Mouse (Mus musculus): Measurements from ENCODE around the gene Zfp617. TPM values are rescaled to one million over a fixed set of nuclear protein-coding genes. Genes with fewer than 3 reads are reported as not detected.

Zfp617 gene
- polyA plus RNA-seq, 1 experiment from 2014 or later, result 40.5 TPM

DNA sequence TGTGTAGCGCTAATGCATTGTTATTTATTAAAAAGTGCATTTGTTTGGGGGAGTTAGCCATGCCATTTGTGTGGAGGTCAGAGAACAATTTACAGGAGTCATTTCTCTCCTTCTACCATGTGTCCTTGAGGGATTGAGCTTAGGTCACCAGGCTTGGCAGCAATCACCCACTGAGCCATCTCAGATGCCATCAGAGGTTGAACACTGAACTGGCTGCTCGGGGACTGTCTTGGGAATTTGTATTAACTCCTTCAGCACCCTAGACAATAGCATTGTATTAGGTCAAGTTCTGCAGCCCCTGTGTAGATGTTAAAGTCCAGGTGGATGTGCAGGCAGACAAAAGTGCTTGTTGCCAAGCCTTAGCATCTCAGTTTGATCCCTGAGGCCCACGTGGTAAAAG, 55.6 kb downstream of the Zfp617 start:
- ATAC-seq (replicated peaks; ENCODE audit: low FRiP score), result no peak
- Histone ChIP-seq H3K27me3 (ENCODE audit: control insufficient read depth, insufficient read depth, low read length) (no peaks in the 10 kb centered on the region), H3K4me2 (ENCODE audit: low read depth, low read length, severe bottlenecking) (no peak overlapping the region), H3K27ac (ENCODE audit: low read depth, low read length) (no peak overlapping the region), H3K9ac (ENCODE audit: low read length) (no peak overlapping the region), H3K36me3 (ENCODE audit: control insufficient read depth, insufficient read depth, low read length) (peaks cover 19% of the 10 kb centered on the region), H3K4me3 (ENCODE audit: low read depth, low read length) (no peak overlapping the region), H3K4me1 (replicated peaks; ENCODE audit: control insufficient read depth, insufficient read depth, low read length) (no peaks in the 10 kb centered on the region), H3K9me3 (ENCODE audit: control insufficient read depth, low read length) (peaks cover 8% of the 10 kb centered on the region; the same call in 1 of the 2 replicates)
- WGBS, result 96% methylated on average over 3 of the region's 3 CpGs
- no peak for DNase-seq (ENCODE audit: low spot score)

GRCm38 (mm10) chr8:71965166-71965565, 56.7 kb downstream of the Zfp617 start:
- 95% methylated on average over 2 of the region's 2 CpGs for WGBS
- Histone ChIP-seq H3K4me1 (replicated peaks; ENCODE audit: control insufficient read depth, insufficient read depth, low read length) (no peaks in the 10 kb centered on the region), H3K4me3 (ENCODE audit: low read depth, low read length) (no peak overlapping the region), H3K9ac (ENCODE audit: low read length) (no peak overlapping the region), H3K9me3 (ENCODE audit: control insufficient read depth, low read length) (peaks cover 8% of the 10 kb centered on the region; the same call in 1 of the 2 replicates), H3K27ac (ENCODE audit: low read depth, low read length) (no peak overlapping the region), H3K27me3 (ENCODE audit: control insufficient read depth, insufficient read depth, low read length) (no peaks in the 10 kb centered on the region), H3K4me2 (ENCODE audit: low read depth, low read length, severe bottlenecking) (no peak overlapping the region), H3K36me3 (ENCODE audit: control insufficient read depth, insufficient read depth, low read length) (peaks cover 19% of the 10 kb centered on the region)
- ATAC-seq (replicated peaks; ENCODE audit: low FRiP score) (no peak), DNase-seq (ENCODE audit: low spot score) (no peak)

DNA sequence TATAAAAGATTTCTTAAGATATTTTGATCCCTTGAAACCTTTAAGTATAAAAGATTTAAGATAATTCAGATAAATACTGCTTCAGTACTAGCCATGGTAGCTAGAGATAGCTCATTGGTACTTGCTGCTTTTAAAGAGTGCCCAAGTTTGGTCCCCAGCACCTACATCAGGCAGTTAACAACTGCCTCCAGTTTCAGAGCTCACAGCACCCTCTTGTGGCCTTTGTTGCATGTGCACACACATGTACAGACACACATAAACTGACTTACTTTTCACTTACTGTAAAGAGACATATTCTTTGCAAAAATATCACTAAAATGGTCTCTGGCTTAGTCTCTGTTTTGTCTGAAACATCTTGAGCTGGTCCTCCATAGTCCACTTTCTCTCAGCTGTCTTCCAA, 58.0 kb downstream of the Zfp617 start:
- H3K9me3 ChIP-seq (ENCODE audit: control insufficient read depth, low read length), result peaks cover 8% of the 10 kb centered on the region; the same call in 1 of the 2 replicates
- no peak overlapping the region for H3K4me3 ChIP-seq (ENCODE audit: low read depth, low read length)
- no peak for ATAC-seq (replicated peaks; ENCODE audit: low FRiP score)
- no peak for DNase-seq (ENCODE audit: low spot score)
- H3K4me2 ChIP-seq (ENCODE audit: low read depth, low read length, severe bottlenecking), result no peak overlapping the region
- peaks cover 19% of the 10 kb centered on the region for H3K36me3 ChIP-seq (ENCODE audit: control insufficient read depth, insufficient read depth, low read length)
- no peaks in the 10 kb centered on the region for H3K27me3 ChIP-seq (ENCODE audit: control insufficient read depth, insufficient read depth, low read length)
- no peaks in the 10 kb centered on the region for H3K4me1 ChIP-seq (replicated peaks; ENCODE audit: control insufficient read depth, insufficient read depth, low read length)
- no peak overlapping the region for H3K9ac ChIP-seq (ENCODE audit: low read length)
- H3K27ac ChIP-seq (ENCODE audit: low read depth, low read length), result no peak overlapping the region

GRCm38 (mm10) chr8:71967261-71967660, 58.8 kb downstream of the Zfp617 start:
- H3K9ac ChIP-seq (ENCODE audit: low read length), result no peak overlapping the region
- no peak overlapping the region for H3K4me2 ChIP-seq (ENCODE audit: low read depth, low read length, severe bottlenecking)
- no peak overlapping the region for H3K27ac ChIP-seq (ENCODE audit: low read depth, low read length)
- no peaks in the 10 kb centered on the region for H3K4me1 ChIP-seq (replicated peaks; ENCODE audit: control insufficient read depth, insufficient read depth, low read length)
- no peak overlapping the region for H3K4me3 ChIP-seq (ENCODE audit: low read depth, low read length)
- H3K9me3 ChIP-seq (ENCODE audit: control insufficient read depth, low read length), result peaks cover 8% of the 10 kb centered on the region; the same call in 1 of the 2 replicates
- peaks cover 19% of the 10 kb centered on the region for H3K36me3 ChIP-seq (ENCODE audit: control insufficient read depth, insufficient read depth, low read length)
- no peaks in the 10 kb centered on the region for H3K27me3 ChIP-seq (ENCODE audit: control insufficient read depth, insufficient read depth, low read length)
- DNase-seq (ENCODE audit: low spot score) (no peak), ATAC-seq (replicated peaks; ENCODE audit: low FRiP score) (no peak)
- whole genome bisulfite sequencing, result 94% methylated on average over 5 of the region's 5 CpGs

DNA sequence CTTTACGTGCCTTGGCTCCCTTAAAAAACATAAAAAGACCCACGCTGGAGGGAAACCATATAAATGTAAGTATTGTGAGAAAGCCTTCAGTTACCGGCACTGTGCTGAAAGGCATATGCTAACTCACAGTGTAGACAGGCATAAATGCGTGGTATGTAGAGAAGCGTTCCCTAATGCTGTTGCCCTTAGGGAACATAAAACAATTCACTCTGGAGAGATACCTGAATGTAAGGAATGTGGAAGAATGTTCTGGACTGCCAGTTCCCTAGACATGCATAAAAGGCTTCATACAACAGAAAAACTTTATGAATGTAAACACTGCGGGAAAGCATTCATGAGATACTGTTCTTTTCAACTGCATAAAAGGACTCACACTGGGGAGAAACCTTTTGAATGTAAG, 59.7 kb downstream of the Zfp617 start:
- Histone ChIP-seq H3K36me3 (ENCODE audit: control insufficient read depth, insufficient read depth, low read length) (peaks cover 19% of the 10 kb centered on the region), H3K27me3 (ENCODE audit: control insufficient read depth, insufficient read depth, low read length) (no peaks in the 10 kb centered on the region), H3K4me3 (ENCODE audit: low read depth, low read length) (no peak overlapping the region), H3K9me3 (ENCODE audit: control insufficient read depth, low read length) (peaks cover 8% of the 10 kb centered on the region; the same call in 1 of the 2 replicates), H3K4me2 (ENCODE audit: low read depth, low read length, severe bottlenecking) (no peak overlapping the region), H3K4me1 (replicated peaks; ENCODE audit: control insufficient read depth, insufficient read depth, low read length) (no peaks in the 10 kb centered on the region), H3K27ac (ENCODE audit: low read depth, low read length) (no peak overlapping the region), H3K9ac (ENCODE audit: low read length) (no peak overlapping the region)
- ATAC-seq (replicated peaks; ENCODE audit: low FRiP score), result no peak
- WGBS, result 91% methylated on average over 6 of the region's 6 CpGs
- no peak for DNase-seq (ENCODE audit: low spot score)

- no peaks in the 10 kb centered on the region for H3K4me1 ChIP-seq (replicated peaks; ENCODE audit: control insufficient read depth, insufficient read depth, low read length)
- peaks cover 8% of the 10 kb centered on the region; the same call in 1 of the 2 replicates for H3K9me3 ChIP-seq (ENCODE audit: control insufficient read depth, low read length)
- no peak overlapping the region for H3K4me3 ChIP-seq (ENCODE audit: low read depth, low read length)
- no peak for ATAC-seq (replicated peaks; ENCODE audit: low FRiP score)
- WGBS, result 93% methylated on average over 6 of the region's 6 CpGs
- H3K27me3 ChIP-seq (ENCODE audit: control insufficient read depth, insufficient read depth, low read length), result no peaks in the 10 kb centered on the region
- peaks cover 19% of the 10 kb centered on the region for H3K36me3 ChIP-seq (ENCODE audit: control insufficient read depth, insufficient read depth, low read length)
- DNase-seq (ENCODE audit: low spot score), result no peak
- no peak overlapping the region for H3K4me2 ChIP-seq (ENCODE audit: low read depth, low read length, severe bottlenecking)
- H3K27ac ChIP-seq (ENCODE audit: low read depth, low read length), result no peak overlapping the region
- H3K9ac ChIP-seq (ENCODE audit: low read length), result no peak overlapping the region
Observed at GRCm38 (mm10) chr8:71968636-71969035, 60.2 kb downstream of the Zfp617 start.

DNA sequence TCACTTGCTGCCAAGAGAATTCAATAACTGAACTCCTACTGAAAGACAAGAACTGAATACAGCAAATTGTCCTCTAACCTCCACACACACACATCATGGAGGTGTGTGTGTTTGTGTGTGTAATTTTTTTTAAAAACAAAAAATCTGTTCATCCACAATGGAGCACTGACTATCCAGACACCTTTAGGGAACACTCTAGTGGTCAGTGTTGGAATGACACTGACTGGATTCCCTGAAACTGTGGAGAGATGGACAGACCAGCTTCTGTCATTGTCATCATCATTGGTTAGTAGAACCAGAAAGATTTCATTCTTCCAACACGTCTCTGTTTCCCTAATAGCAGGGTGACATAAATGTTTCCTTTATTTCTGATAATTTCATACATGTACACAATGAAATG, 63.5 kb downstream of the Zfp617 start:
- Histone ChIP-seq H3K36me3 (ENCODE audit: control insufficient read depth, insufficient read depth, low read length) (peaks cover 5% of the 10 kb centered on the region), H3K9ac (ENCODE audit: low read length) (no peak overlapping the region), H3K27me3 (ENCODE audit: control insufficient read depth, insufficient read depth, low read length) (no peaks in the 10 kb centered on the region), H3K4me3 (ENCODE audit: low read depth, low read length) (no peak overlapping the region), H3K4me1 (replicated peaks; ENCODE audit: control insufficient read depth, insufficient read depth, low read length) (no peaks in the 10 kb centered on the region), H3K9me3 (ENCODE audit: control insufficient read depth, low read length) (peaks cover 5% of the 10 kb centered on the region; the same call in 1 of the 2 replicates), H3K4me2 (ENCODE audit: low read depth, low read length, severe bottlenecking) (no peak overlapping the region), H3K27ac (ENCODE audit: low read depth, low read length) (no peak overlapping the region)
- DNase-seq (ENCODE audit: low spot score) (no peak), ATAC-seq (replicated peaks; ENCODE audit: low FRiP score) (no peak)
- WGBS, result 68% methylated on average over 1 of the region's 1 CpGs

DNA sequence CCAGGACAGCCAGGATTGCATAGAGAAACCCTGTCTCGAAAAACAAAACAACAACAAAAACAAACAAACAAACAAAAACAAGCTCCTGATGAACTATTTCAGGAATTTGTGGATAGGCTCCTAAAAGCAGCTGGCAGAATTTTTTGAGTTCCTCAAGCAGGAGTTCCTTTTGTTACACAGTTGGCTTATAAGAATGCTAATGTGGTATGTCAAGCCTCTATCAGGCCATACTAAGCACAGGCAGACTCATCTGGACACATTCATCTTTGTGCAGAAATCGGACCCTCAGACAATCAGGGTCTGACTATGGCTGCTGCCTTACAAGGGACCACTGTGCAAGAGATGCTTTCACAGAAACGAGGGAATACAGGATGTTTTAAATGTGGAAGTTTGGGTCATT, 65.8 kb downstream of the Zfp617 start:
- Histone ChIP-seq H3K4me2 (ENCODE audit: low read depth, low read length, severe bottlenecking) (no peak overlapping the region), H3K27ac (ENCODE audit: low read depth, low read length) (no peak overlapping the region), H3K4me3 (ENCODE audit: low read depth, low read length) (no peak overlapping the region), H3K9me3 (ENCODE audit: control insufficient read depth, low read length) (no peaks in the 10 kb centered on the region), H3K36me3 (ENCODE audit: control insufficient read depth, insufficient read depth, low read length) (no peaks in the 10 kb centered on the region; the same call in 1 of the 2 replicates), H3K9ac (ENCODE audit: low read length) (no peak overlapping the region), H3K4me1 (replicated peaks; ENCODE audit: control insufficient read depth, insufficient read depth, low read length) (no peaks in the 10 kb centered on the region), H3K27me3 (ENCODE audit: control insufficient read depth, insufficient read depth, low read length) (no peaks in the 10 kb centered on the region)
- DNase-seq (ENCODE audit: low spot score) (no peak), ATAC-seq (replicated peaks; ENCODE audit: low FRiP score) (no peak)
- 84% methylated on average over 3 of the region's 3 CpGs for WGBS

DNA sequence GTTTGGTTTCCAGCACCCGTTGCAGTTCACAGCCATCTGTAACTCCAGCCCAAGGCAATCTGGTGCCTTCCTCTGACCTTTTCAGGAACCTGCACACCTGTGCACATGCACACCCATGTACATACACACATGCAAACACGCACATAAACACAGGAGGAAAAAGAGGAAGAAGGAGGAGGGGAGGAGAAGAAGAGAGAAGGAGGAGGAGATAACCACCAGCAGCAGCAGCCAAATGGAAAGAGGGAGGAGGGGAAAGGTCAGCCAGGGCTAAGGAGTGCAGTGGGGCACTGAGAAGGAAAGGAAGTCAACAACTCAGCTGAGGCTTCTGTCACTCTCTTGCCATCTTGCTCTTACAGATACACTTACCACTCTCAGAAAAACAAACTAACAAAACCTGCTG, 72.6 kb downstream of the Zfp617 start:
- Histone ChIP-seq H3K4me1 (replicated peaks; ENCODE audit: control insufficient read depth, insufficient read depth, low read length) (no peaks in the 10 kb centered on the region), H3K36me3 (ENCODE audit: control insufficient read depth, insufficient read depth, low read length) (no peaks in the 10 kb centered on the region), H3K9ac (ENCODE audit: low read length) (no peak overlapping the region), H3K4me2 (ENCODE audit: low read depth, low read length, severe bottlenecking) (no peak overlapping the region), H3K27me3 (ENCODE audit: control insufficient read depth, insufficient read depth, low read length) (no peaks in the 10 kb centered on the region), H3K9me3 (ENCODE audit: control insufficient read depth, low read length) (no peaks in the 10 kb centered on the region), H3K4me3 (ENCODE audit: low read depth, low read length) (no peak overlapping the region), H3K27ac (ENCODE audit: low read depth, low read length) (no peak overlapping the region)
- DNase-seq (ENCODE audit: low spot score), result no peak
- no peak for ATAC-seq (replicated peaks; ENCODE audit: low FRiP score)
- WGBS, result 85% methylated on average over 2 of the region's 2 CpGs

Data from forebrain, embryonic 11.5 days (tissue).